Mouse (Mus musculus) kidney, adult 18-20 months (tissue): ENCODE results near the gene Tacc2.

Experiments used
- DNase-seq: peaks from one replicate; pipeline ENCODE4 v3.0.0; 2021

Tacc2 gene

DNA sequence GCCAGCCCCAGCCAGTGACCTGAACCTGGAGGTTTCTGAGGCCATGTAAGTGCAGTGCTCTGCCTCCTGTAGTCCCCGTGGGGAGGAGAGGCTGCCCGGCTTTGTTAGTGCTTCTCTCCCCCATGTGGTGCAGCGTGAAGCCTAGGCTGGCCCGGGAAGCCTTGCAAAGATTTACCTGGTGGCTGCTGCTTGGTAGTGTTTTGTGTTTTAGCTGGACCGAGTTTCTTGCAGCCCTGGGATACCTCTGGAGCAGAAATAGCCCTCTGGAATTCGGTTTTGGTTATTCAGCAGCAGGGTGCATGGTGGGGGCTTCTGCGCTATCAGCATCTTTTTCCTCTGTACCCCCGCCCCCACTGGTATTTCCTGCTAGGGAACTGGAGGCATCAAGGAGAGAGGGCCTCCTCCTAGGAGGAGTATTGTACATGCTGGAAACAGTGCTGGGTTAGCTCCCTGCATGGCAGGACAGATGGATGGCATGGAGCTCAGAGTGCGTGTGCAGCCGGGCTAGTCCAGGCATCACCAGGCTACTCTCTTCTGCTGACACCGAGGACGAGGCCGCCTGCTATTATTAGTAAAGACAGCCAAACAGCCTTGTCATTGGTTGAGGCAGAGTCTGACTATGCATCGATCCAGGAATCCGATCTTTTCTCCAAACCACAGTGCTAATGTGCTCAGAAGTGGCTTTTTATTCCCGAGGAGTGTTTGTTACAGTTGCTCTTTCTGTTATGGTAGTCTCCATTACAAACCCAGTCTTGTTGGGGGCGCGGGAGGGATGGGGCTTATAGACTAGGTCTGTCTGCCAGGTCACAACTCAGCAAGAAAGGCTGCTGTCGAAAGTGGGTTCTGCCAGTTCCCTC lies 115.9 kb downstream of the Tacc2 start:
- DNase-seq = no peak

DNA sequence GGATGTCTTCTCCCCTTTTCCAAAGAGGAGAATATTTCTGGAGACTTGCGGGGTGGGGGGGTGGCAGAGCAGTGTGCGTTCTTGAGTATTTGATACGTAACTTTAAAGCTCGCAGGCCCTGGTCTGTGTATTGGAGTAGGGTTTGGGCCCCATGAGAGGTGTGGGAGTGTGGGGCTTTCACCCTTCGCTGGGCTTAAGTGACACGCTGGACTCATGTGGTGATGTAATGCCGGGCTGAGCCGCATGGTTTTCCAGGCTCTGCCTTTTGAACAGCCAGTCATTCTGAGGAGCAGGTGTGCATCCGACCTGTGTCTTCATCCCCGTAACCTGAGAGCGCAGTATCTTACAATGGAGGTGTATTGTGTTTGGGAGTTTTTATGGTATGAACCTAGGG lies 116.6 kb downstream of the Tacc2 start:
- no peak for DNase-seq

DNA sequence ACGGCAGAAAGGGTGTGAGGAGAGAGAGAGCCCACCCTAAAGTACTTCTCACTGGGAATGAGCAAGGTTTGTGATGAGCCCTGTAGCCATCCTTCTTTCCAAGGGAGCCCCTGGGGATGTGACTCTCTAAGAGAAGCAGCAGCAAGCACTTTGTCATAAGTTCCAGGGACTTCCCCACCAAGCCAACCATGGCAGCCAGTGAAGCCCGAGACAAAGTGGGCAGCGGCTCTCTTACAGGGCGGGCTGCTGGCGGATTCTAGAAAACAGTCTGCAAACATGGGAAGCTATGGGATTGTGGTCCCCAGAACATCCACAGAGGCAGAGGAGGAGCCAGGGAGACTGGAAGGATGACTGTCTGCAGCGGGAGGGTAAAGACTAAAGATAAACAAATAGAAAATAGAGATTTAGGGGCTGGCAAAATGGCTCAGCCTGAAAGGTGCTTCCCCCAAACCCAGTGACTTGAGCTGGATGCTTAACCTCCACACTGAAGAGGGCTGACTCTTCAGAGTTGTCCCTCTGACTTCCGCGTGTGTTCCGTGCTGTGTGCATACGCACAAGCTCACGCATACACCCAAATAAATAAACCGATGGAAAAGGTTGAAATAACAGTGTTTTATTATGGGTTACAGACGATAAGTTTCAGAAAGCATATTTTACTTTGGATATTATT lies 118.6 kb downstream of the Tacc2 start:
- no peak for DNase-seq

DNA sequence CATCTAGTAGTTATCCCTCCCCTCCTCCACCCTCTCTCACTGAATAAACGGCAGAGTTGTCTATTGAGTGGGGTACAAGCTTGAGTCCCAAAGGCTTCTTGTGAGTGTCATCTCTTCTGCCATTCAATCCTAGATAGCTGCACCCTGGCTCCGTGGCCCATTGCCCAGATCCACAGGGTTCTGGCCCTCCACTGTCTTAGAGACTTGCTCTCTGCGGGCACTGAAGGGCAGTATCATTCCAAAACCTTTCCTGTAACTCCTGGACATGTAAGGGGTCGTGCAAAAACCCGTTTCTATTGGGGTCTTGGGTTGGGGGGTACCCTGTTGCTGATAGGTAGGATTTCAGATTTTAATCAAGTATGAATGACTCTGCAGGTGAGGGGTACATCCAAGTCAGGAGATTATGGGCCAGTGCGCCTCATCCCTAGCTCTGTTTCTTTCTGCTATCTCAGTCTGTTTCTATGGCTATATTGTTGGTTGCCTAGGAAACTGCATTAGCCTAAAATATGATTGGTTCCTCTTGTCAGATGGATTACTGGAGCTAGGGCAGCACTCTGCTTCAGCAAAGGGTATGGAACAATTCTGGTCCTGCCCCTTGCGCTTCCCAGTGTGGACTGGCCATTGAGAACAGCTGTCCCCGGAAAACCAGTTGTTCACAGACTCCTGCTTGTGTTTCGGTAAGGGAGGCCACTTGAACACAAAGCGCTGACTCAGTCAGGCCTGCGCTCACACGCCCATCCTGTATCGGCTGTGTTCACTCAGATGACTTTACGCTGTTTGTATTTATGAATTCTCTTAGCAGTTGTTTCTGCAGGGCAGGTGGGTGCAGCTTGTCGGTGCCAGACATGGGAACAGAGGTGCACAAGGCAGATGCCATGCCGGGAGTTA lies 119.4 kb downstream of the Tacc2 start:
- no peak for DNase-seq

DNA sequence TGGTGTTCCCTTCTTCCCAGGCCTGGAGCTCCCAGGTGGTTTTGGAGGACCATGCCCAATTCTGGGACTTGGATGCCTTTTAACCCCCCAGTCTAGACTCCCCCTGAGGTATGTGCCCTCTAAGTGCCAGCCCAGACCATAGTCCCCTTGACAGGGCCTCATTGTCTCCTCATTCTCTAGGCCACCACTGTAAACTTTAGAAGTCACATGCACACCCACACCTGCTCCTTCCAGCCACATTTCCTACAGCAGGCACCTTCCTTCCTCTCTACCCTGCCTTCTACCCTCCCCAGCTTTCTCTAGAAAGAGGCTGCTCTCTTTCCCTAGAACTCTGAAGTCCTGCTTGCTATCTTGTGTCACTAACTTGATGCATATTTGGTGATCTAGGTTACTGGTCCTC lies 121.2 kb downstream of the Tacc2 start:
- no peak for DNase-seq

DNA sequence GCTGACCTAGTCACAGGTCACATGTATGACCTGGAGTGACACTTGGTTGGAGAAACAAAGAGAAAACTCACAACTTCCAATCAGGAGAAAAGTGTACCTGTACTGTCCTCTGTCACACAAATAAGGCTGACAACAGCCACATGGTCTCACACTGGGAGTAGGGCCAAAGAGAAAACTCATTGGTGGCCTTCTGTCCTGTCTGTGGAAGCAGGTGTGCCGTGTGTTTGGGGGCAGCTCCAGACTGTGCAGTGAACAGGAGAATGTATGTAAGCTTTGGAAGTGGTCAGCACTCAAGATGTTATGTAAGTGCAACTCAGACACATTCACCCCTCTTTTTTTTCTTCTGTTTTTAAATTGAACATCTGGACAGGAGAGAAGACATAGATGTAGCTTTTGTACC lies 124.1 kb downstream of the Tacc2 start:
- no peak for DNase-seq

DNA sequence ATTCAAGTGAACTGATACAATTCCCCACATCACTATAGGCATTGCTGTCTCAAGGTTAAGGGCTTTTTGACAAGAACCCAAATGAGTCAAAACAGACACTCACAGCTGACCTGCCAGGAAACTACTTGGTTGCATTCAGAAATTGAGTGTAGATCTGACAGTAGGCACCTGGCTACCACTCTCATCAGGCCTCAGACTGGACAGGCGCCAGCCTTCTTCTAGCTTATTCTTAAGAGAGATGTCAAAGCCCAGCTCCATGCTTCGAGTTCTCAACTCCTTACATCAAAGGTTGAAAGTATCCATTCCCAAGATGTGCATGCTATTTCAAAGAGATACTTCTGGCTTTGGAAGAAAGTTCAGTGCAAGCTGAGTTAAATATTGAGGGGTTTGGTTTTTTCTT lies 128.0 kb downstream of the Tacc2 start:
- no peak for DNase-seq

DNA sequence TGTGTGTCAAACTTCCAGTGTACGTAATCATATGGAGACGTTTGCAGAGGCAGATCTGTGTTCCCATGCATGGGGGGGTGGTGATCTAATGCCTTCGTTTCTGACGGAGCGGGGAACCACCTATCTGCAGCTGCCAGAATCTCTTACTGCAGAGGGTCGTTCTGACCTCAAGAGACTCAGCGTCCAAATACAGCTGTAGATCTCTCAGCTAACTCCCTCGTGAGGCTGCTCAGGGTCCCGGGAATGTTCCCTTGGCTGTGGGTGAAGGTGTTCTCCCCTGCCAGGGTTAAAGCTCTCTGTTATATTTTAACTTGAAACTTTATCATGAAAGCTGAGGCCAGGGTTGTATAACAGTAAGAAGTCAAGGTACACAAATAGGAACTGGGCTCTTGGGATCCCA lies 131.7 kb downstream of the Tacc2 start:
- peak; percentile 62 for DNase-seq

DNA sequence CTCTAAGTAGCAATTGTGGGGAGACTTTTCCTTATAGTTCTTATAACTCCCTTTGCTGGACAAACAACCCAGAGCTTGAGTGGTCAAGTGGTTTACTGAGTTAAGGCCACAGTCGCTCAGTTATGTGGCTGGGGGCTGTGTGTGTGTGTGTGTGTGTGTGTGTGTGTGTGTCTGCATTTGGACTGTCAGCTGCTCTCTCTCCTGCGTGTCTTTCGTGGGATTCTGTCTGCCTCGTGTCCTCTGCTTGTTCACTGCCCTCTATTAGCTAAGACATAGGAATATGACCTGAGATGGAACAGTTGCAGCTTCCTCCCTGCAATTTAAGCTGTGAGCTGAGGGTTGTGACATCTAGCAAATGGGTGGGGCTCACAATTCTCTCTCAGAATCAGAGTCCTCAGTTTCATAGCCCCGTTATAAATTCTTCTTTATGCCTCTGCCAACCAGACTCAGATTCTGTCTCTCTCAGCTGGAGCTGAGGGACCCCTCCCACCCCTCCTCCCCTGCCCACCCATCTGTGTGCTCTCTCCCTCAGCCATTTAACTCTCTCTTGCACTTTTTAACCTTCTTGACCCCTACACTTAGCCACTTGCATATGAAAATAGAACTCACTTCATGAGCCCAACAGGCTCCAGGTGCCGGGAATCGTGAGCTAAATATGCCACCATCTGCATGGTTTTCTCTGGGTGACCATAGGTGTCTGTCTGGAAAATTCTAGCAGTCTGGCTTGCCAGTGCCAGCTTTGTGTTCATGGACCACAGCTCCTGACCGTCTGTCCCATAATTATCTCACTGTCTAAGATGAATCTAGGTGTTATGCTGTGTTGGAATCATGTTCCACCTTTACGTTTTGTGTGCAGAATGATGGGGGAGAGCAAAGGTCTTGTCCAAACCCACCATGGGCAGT lies 132.4 kb downstream of the Tacc2 start:
- DNase-seq = no peak

DNA sequence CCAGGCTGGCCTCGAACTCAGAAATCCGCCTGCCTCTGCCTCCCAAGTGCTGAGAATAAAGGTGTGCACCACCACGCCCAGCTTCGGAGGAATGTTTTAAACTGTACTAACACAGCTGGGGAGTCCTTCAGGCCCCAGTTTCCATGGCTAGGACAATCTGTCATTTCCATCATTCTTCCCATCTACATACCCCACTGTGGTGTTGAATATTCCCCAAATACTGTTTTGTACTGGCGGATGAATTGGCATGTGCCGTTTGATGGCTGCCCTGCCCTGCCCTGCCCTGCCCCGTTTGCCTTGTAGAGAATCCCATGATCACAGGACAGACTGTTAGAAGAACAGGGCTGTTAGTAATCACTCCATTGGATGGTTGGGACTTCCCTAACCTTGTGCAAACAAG lies 134.6 kb downstream of the Tacc2 start:
- DNase-seq = no peak

DNA sequence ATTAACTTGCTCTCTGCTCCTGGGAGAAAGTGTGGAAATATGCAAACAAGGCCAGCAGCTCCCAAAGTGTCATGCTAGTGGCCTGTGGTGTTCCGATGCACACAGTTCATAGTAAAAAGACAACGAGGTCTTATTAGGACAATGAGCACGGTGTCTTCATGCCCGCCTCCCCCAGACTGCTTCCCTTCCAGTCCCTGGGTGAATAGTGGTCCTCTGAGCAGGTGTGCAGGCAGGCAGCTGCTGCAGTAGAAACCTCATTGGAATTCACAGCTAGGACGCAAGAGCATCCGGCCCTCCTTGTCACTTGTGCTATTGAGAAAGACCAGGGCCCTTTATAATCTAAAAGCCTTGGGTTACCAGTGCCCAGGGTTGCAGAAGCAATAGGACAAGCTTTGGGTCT lies 136.1 kb downstream of the Tacc2 start:
- no peak for DNase-seq

DNA sequence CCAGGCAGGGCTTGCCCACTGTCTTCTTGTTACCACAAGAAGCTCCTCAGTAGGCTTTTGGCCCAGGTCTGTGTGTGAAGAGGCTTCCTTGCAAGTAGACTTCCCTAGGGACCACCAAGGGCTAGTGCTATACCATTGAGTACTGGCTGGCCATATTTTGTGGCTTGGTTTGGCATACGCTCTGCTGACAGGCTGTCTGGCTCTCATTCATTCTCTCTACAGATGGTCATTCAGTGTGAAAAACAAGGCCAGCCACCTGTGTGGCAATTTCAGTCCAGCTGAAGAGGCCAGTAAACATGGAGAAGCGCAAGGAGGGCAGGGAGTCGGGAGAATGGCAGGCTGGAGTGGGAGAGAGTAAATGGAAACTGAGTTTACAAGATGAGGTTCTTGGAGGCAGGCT lies 138.2 kb downstream of the Tacc2 start:
- no peak for DNase-seq

DNA sequence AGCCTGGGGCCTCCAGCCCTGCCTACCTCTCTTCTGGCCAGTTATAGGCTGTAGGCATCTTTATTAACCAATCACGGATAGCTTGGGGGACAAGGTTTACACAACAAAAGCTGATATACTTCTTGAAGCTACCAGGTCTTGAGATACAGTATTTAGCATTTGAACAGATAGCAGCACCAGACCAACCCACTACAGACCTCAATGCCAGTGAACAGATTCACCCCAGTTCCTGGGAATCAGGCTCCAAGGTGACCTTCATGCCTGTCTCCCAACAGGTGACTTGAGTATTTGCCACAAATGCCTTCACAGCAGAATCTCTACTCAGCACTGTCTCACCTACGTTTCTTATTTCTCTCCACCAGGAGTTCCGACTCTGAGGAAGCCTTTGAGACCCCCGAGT lies 139.1 kb downstream of the Tacc2 start:
- DNase-seq = no peak

DNA sequence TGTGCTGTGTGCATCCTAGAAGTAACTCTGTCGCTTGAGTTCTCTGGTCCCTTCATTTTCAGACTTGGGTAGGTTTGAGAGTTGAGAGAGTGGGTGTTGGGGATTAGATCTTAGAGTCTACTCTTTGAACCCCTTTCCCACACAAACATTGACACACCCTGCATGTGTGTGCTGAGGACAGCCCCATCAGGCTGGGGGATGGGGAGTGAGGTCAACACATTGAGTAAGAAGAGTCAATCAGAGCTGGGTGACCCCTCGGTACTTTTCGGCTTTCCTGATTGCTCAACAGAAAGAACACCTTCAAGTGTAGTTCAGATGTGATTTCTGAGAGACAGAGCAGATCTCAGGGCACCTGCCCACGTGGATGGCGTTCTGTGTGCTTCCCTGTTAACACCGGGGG lies 139.8 kb downstream of the Tacc2 start:
- no peak for DNase-seq

DNA sequence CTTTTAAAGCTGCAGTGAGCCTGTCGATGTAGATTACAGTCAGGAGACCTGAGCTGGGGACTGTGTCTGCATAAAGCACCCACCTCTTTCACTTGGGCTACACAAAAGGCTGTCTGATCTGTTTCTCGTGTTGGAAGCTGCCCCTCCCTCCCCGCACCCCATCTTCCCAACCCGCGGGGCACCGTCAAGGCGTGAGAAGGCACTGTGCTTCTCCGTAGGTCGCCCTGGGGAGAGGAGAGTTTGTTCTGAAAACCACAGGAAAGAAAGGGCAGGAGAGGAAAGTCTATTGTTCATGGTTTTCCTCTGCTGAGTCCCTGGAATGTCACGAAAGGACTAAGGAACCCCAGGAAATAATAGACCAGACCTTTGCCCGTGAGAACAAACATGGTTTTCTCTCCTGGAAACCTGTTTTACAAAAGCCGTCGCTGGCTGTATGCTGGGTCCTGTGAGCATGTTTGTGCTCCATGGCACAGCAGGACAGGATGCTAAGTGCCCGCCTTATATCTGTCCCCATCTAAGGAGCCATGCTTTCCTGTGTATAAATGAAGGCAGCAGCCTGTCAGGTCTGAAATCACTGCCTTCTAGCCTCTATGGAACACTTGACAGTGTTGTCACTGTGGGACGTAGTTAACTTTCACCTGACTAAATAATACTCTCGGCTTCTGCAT lies 142.8 kb downstream of the Tacc2 start:
- peak; percentile 31 for DNase-seq

DNA sequence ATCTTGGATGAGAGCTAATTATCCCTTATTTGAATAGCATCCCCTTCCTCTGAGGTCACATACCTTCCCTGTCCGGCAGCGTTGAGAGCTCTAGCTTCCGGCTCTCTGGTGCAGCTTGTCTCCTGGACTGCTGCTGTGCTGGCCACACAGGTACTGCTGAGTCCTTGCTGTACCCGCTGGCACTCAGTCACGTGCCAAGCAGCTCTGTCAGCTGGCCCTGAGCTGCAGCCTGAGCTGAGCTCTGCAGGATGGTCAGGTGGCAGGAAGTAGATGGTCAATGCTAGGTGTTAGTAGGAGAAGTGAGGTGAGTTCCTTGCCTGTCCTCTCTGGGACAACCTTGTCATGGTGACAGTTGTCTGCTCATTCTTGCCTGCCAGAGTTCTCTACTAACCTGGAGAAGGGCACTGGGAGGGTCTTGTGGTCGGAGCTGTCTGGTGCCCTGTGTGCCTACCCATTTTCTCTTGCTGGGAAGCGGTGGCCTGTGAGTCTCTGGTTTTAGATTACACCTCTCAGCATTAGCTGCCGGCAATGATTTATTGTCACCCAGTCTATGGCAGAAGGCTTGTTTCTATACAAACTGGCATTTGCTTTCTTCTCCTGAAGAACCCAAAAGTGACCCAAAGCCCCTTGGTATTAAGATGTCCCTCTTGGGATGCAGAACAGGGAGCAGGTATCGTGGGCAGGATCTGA lies 143.6 kb downstream of the Tacc2 start:
- peak; percentile 55 for DNase-seq

DNA sequence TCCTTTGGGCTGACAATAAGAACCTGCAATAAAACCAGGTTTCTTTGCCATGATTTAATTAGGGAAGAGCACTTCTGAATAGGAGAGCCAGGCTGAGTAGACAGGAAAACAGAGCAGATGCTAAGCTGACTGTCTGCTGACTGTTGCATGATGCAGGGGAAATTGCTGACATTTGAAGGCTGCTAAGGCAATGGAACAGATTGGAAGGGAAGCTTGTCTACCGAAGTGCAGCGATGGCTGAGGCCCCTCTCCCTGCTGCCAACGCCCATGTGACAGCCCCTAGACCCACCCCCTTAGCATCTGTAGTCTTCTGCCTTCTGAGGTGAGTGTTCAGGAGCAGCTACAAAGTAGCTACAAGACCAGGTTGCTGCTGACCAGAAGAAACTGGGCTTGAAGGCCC lies 148.9 kb downstream of the Tacc2 start:
- no peak for DNase-seq

DNA sequence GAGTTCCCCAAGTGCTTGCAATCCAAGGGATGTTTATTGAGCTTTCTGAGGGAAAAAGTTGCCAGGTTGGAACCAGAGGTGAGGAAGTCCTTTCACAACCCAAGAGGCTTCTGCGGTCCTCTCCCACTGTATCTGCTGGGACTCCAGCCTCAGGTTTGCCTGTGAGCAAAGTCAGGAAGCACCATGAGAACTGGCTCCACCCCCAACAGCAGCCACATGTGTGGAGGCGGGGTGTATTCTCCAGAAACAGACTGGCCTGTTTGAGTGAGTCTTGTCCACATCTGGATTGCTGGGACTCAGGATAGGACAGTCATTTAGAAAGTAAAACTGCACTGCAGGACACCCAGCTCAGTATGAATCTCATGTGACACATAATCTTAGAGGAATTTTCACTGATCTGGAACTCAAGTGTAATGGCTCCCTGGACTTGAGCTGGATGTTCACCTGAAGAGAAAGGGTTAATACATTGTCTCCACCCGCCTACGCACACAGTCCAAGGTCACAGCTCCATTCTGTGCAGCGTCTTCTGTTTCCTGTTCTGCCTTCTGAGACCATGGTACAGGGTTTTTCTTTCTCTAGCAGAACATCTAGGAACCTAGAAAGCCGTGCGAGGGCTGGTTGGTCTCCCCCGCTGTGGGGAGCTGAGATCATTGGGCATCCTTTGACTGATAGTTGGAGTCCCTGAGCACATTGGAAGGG lies 149.6 kb downstream of the Tacc2 start:
- no peak for DNase-seq

DNA sequence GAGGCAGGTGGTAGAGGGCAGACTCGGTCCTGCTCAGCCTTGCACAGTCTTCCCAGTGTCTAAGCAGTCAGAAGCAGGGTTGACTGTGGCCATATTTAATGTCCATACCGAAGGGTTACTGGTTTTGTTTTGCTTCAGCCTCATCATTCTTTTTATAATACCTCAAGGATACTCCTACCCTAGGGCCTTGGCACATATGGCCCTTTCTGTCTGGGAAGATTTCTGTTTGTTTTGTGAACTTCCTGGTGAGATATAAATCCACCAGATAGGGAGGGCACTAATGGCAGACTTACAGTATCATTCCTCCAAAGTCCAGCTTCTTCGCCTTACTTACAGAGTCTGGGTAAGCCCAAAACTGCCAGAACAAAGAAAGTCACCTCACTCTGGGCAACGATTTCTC lies 150.3 kb downstream of the Tacc2 start:
- DNase-seq = no peak

DNA sequence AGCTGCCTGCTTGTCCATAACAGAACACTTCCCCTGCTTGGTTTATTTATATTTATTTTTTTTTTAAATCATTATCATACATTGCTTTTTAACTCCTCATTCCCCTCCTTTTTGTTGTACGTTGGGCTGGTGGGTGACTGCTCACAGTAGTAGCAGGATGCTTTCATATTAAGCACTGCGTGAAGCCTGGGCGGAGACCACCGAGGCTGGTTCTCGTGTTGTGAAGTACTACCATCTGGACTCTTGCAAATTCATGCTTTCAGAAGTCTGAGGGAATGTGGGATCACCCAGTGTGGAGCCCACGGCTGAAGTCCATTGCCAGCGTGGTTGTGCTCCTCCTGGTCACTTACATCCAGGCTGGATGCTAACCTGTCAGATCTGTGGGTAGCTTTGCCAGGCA lies 154.6 kb downstream of the Tacc2 start:
- no peak for DNase-seq

DNA sequence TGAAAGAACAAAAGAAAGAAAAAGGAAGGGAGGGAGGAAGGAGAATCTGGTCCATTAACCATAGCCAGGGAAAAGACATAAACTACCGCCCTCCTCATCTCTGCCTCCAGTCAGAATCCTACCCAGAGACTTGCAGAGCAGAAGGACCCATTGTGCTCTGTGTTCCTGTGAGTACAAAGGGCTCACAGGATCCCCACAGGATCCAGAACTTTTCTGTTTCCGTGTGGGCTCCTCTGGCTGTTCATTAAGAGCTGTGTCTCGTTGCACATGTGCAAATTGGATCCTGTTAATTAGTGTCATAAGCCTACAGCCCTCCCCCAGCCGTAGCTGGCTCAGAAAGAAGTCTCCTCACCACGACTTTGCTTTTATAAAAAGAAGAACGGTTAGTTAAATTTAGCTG lies 155.7 kb downstream of the Tacc2 start:
- DNase-seq = peak; percentile 40
